In the genomic region with DNA sequence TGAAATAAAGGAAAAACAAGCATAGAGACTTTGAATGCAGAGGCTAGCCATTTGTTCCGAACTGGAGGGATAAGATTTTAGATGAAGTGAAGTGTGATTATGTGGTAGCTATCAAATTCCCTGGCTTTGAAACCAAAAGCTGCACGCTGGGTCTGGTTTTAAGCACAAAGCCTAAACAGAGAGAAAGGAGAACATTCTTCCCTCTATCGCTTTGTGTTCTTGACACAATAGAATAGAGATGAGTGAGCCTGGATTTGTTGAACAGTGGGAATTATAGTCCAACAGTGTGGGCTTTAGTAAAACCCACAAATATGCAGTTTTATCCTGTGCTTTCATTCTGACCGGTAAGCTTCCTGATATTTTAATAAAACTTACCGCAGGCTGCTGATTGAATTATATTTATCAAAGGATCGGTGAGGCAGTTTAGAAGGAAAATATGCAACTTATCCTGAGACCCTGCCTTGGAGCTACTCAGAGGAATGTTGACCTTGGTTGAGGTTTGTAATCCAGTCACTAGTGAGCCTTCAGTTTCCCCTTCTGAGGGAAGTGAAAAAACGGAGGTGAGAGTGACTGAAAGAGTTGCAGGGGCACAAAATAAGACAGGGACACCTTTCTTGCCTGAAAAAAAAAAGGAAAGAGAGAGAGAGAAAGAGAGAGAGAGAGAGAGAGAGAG, we compare ENCODE assay signal across 10 mouse cellular contexts.
DNase-seq lines count a peak whose midpoint lies in the region; ATAC-seq and TF ChIP-seq lines count a peak whose summit lies in the region.
"Had no signal": no experiment of that assay in that cellular context is flagged by ENCODE, and none has a peak within 500 bp of the region (broad histone marks: within the 10 kb centered on the region; RNA-seq: fewer than 3 reads in every experiment).

No protein-coding gene starts in this region.

- H3K27me3 ChIP-seq in lung, embryonic 14.5 days (ENCODE audit: insufficient read depth, low read length) = no peaks in the 10 kb centered on the region
- peaks cover 39% of the 10 kb centered on the region for H3K27me3 ChIP-seq in forebrain, embryonic 12.5 days
- H3K27me3 ChIP-seq in limb, embryonic 13.5 days = peaks cover 12% of the 10 kb centered on the region
- no peaks in the 10 kb centered on the region for H3K27me3 ChIP-seq in stomach, embryonic 16.5 days (ENCODE audit: control insufficient read depth, insufficient read depth, low read length)

- no peaks in the 10 kb centered on the region for H3K4me1 ChIP-seq in lung, embryonic 14.5 days (ENCODE audit: insufficient read depth)
- H3K4me1 ChIP-seq in forebrain, embryonic 12.5 days = peaks cover 27% of the 10 kb centered on the region
- H3K4me1 ChIP-seq in limb, embryonic 13.5 days = 0 out of 2 replicates have a peak, but pooled peaks cover 5% of the 10 kb centered on the region
- H3K4me1 ChIP-seq in stomach, embryonic 16.5 days (ENCODE audit: control insufficient read depth, insufficient read depth, low read length) = no peaks in the 10 kb centered on the region

- peak overlapping the region; percentile 60 for H3K4me2 ChIP-seq in lung, embryonic 14.5 days
- H3K4me2 ChIP-seq in forebrain, embryonic 12.5 days = peak overlapping the region; percentile 51
- H3K4me2 ChIP-seq in limb, embryonic 13.5 days (replicated peaks) = peak overlapping the region; percentile 60
- H3K4me2 ChIP-seq in stomach, embryonic 16.5 days (ENCODE audit: low read depth, low read length) = peak overlapping the region; percentile 44

- H3K4me3 ChIP-seq in lung, embryonic 14.5 days (ENCODE audit: low read depth, low read length) = peak overlapping the region; percentile 27
- H3K4me3 ChIP-seq in forebrain, embryonic 12.5 days (replicated peaks) = peak overlapping the region; percentile 28; the same call in 1 of the 2 replicates
- H3K4me3 ChIP-seq in limb, embryonic 13.5 days = peak overlapping the region; percentile 25
- peak overlapping the region; percentile 28 for H3K4me3 ChIP-seq in stomach, embryonic 16.5 days (replicated peaks; ENCODE audit: low read length)

- H3K27ac ChIP-seq in lung, embryonic 14.5 days (ENCODE audit: low read depth) = no peak overlapping the region
- H3K27ac ChIP-seq in forebrain, embryonic 12.5 days = peak overlapping the region; percentile 61; the same call in 1 of the 2 replicates
- H3K27ac ChIP-seq in limb, embryonic 13.5 days = no peak overlapping the region
- H3K27ac ChIP-seq in stomach, embryonic 16.5 days (ENCODE audit: low read length) = no peak overlapping the region

- no peaks in the 10 kb centered on the region for H3K36me3 ChIP-seq in lung, embryonic 14.5 days (ENCODE audit: insufficient read depth)
- H3K36me3 ChIP-seq in forebrain, embryonic 12.5 days (replicated peaks) = no peaks in the 10 kb centered on the region
- no peaks in the 10 kb centered on the region for H3K36me3 ChIP-seq in limb, embryonic 13.5 days
- H3K36me3 ChIP-seq in stomach, embryonic 16.5 days (ENCODE audit: control insufficient read depth, insufficient read depth, low read length) = no peaks in the 10 kb centered on the region

- DNase-seq in lung, embryonic 14.5 days = peak; percentile 45
- no peak for DNase-seq in lung, postnatal 4 days
- DNase-seq in gastrocnemius, adult 8-10 months (ENCODE audit: low spot score in 2 of 2) = no peak
- DNase-seq in c-Kit-positive CD71-positive TER-119-positive erythroid progenitor cells, embryonic 14.5 days (ENCODE audit: low spot score) = no peak
- DNase-seq in frontal cortex, postnatal 36 days (ENCODE audit: low spot score in 2 of 2) = no peak
- DNase-seq: cerebellum, adult 9-10 months; kidney, adult 11 months had no signal

- TF ChIP-seq CTCF in lung, embryonic 14.5 days (IDR thresholded peaks at IDR 0.05; ENCODE audit: low read depth) = no peak

- H3K9ac ChIP-seq in lung, embryonic 14.5 days = no peak overlapping the region
- no peak overlapping the region for H3K9ac ChIP-seq in forebrain, embryonic 12.5 days
- no peak overlapping the region for H3K9ac ChIP-seq in limb, embryonic 13.5 days
- H3K9ac ChIP-seq in stomach, embryonic 16.5 days (ENCODE audit: low read length) = peak overlapping the region; percentile 6; the same call in 1 of the 2 replicates

- 27% methylated on average over 7 of the region's 7 CpGs for WGBS in lung, embryonic 14.5 days
- 7% methylated on average over 7 of the region's 7 CpGs for WGBS in forebrain, embryonic 12.5 days
- WGBS in limb, embryonic 13.5 days = 35% methylated on average over 7 of the region's 7 CpGs
- WGBS in stomach, embryonic 16.5 days = 27% methylated on average over 7 of the region's 7 CpGs

- no peak for ATAC-seq in lung, embryonic 14.5 days (ENCODE audit: insufficient read depth)
- ATAC-seq in forebrain, embryonic 12.5 days (ENCODE audit: low FRiP score) = no peak
- no peak for ATAC-seq in limb, embryonic 13.5 days (ENCODE audit: low FRiP score, low read depth)
- ATAC-seq in stomach, embryonic 16.5 days (ENCODE audit: insufficient read depth, low FRiP score) = no peak

- H3K9me3 ChIP-seq in lung, embryonic 14.5 days (ENCODE audit: low read depth, low read length) = no peaks in the 10 kb centered on the region
- no peaks in the 10 kb centered on the region for H3K9me3 ChIP-seq in forebrain, embryonic 12.5 days
- no peaks in the 10 kb centered on the region for H3K9me3 ChIP-seq in limb, embryonic 13.5 days
- no peaks in the 10 kb centered on the region for H3K9me3 ChIP-seq in stomach, embryonic 16.5 days (replicated peaks; ENCODE audit: control insufficient read depth, low read length)
